Mouse (Mus musculus) hindbrain, embryonic 11.5 days (tissue): ENCODE measurements at regions not wholly inside any gene's neighbourhood (a gene's known extent, or its start where the extent isn't known, plus 50 kb on each side); places are given as distances from the start of the nearest gene placed in this dataset.

ENCODE experiments used
- ATAC-seq: fragments of 200-750 bp; cut with Nextera tagmentation; 2 replicates; pipeline ENCODE4 v1.8.0; 2017; ENCODE audit warnings: mild to moderate bottlenecking, moderate TSS enrichment, moderate library complexity; ENCODE audit not compliant: low FRiP score
- DNase-seq: peaks from one replicate; pipeline ENCODE4 v3.0.0-alpha.2; 2015; ENCODE audit warnings: low spot score
- H3K27ac ChIP-seq: fragments of 300-500 bp; sonication (generic); 2 replicates; pipeline ENCODE4 v1.5.1; 2014; ENCODE audit warnings: mild to moderate bottlenecking, low read depth, low read length
- H3K27me3 ChIP-seq: fragments of 300-500 bp; sonication (generic); 2 replicates; pipeline ENCODE4 v1.6.1; 2014; ENCODE audit warnings: mild to moderate bottlenecking, low read length, moderate library complexity, mixed read lengths; ENCODE audit not compliant: control insufficient read depth, insufficient read depth
- H3K36me3 ChIP-seq: fragments of 300-500 bp; sonication (generic); 2 replicates; pipeline ENCODE4 v1.6.1; 2014; ENCODE audit warnings: mild to moderate bottlenecking, low read length, moderate library complexity, mixed read lengths; ENCODE audit not compliant: control insufficient read depth, insufficient read depth
- H3K4me1 ChIP-seq: fragments of 300-500 bp; sonication (generic); replicated peaks from 2 replicates; pipeline ENCODE4 v1.6.1; 2014; ENCODE audit warnings: low read length, mixed read lengths; ENCODE audit not compliant: control insufficient read depth, insufficient read depth
- H3K4me2 ChIP-seq: fragments of 300-500 bp; sonication (generic); replicated peaks from 2 replicates; pipeline ENCODE4 v1.6.1; 2014; ENCODE audit warnings: mild to moderate bottlenecking, low read depth, low read length
- H3K4me3 ChIP-seq: fragments of 300-500 bp; sonication (generic); 2 replicates; pipeline ENCODE4 v1.5.1; 2014; ENCODE audit warnings: low read depth, low read length
- H3K9ac ChIP-seq: fragments of 300-500 bp; sonication (generic); 2 replicates; pipeline ENCODE4 v1.6.1; 2014; ENCODE audit warnings: low read depth, low read length
- H3K9me3 ChIP-seq: fragments of 300-500 bp; sonication (generic); 2 replicates; pipeline ENCODE4 v1.6.1; 2016; ENCODE audit warnings: low read length; ENCODE audit not compliant: control insufficient read depth
- WGBS: fragments of 180-500 bp; shearing (Covaris S2); extraction: QIAGEN DNeasy Blood & Tissue Kit; methylation state at CpG from one replicate; pipeline ENCODE4 v1.1.7; 2014; 5-methylcytosine and 5-hydroxymethylcytosine counted together

GRCm38 (mm10) chr9:76659798-76660197, 92.9 kb upstream of the Fam83b start:
- Histone ChIP-seq H3K9ac (no peak overlapping the region), H3K36me3 (no peaks in the 10 kb centered on the region), H3K4me1 (no peaks in the 10 kb centered on the region), H3K4me3 (no peak overlapping the region), H3K4me2 (no peak overlapping the region), H3K27ac (no peak overlapping the region), H3K27me3 (no peaks in the 10 kb centered on the region), H3K9me3 (no peaks in the 10 kb centered on the region)
- WGBS = 58% methylated on average over 3 of the region's 3 CpGs
- no peak for ATAC-seq
- DNase-seq = no peak

- H3K4me2 ChIP-seq = no peak overlapping the region
- H3K27me3 ChIP-seq = no peaks in the 10 kb centered on the region
- ATAC-seq (no peak), DNase-seq (no peak)
- H3K36me3 ChIP-seq = no peaks in the 10 kb centered on the region
- H3K9me3 ChIP-seq = no peaks in the 10 kb centered on the region
- H3K4me1 ChIP-seq = no peaks in the 10 kb centered on the region
- no peak overlapping the region for H3K27ac ChIP-seq
- H3K9ac ChIP-seq = no peak overlapping the region
- 76% methylated on average over 2 of the region's 2 CpGs for WGBS
- H3K4me3 ChIP-seq = no peak overlapping the region
These were observed 86.4 kb upstream of the Fam83b start for GRCm38 (mm10) chr9:76653311-76653710.

DNA sequence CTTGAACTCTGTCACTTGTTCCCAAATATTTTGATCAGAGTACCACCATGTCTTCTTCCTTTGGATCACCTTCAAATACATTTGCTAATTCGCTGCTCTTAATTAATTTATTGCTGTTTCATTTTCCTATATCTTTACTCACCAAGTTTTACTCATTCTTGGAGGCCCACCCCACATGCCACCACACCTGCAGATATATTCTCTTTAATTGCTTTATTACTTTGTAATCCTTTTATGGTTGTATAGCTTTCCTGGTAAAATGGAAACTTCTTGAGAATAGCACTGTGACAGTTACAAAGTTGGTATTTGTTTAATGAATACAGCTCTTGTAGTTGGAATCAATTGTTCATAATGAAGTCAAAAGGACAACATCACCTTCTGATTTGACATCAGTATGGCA, 82.6 kb upstream of the Fam83b start:
- WGBS = 88% methylated on average over 1 of the region's 1 CpGs
- H3K9ac ChIP-seq = no peak overlapping the region
- H3K36me3 ChIP-seq = no peaks in the 10 kb centered on the region
- H3K9me3 ChIP-seq = no peaks in the 10 kb centered on the region
- DNase-seq (no peak), ATAC-seq (no peak)
- H3K4me3 ChIP-seq = no peak overlapping the region
- no peaks in the 10 kb centered on the region for H3K27me3 ChIP-seq
- H3K4me1 ChIP-seq = no peaks in the 10 kb centered on the region
- no peak overlapping the region for H3K27ac ChIP-seq
- H3K4me2 ChIP-seq = no peak overlapping the region

DNA sequence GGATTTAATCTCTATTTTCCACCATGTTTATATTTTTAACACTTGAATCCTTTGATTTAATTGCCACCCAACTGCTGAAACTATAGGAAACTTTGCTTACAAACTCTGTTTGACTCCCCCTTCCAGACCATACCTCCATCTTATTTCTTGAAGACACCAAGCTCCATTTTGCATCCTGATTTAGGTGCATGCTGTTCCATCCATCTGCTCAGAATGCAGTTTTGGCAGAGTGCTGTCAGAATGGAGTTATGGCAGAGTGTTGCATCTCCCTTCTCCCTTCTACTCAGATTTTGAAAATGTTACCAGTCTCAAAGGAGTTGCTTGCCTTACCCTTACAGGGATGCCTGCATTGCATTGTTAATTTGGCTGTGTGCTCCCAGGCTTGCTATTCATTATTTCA, 79.5 kb upstream of the Fam83b start:
- DNase-seq (no peak), ATAC-seq (no peak)
- Histone ChIP-seq H3K9me3 (no peaks in the 10 kb centered on the region), H3K27ac (no peak overlapping the region), H3K27me3 (no peaks in the 10 kb centered on the region), H3K9ac (no peak overlapping the region), H3K4me2 (no peak overlapping the region), H3K4me3 (no peak overlapping the region), H3K4me1 (no peaks in the 10 kb centered on the region), H3K36me3 (no peaks in the 10 kb centered on the region)
